Mouse (Mus musculus): ENCODE results near the gene Hist1h1t. TPM values are rescaled to one million over a fixed set of nuclear protein-coding genes. Genes with fewer than 3 reads are reported as not detected.

Gene Hist1h1t
- polyA plus RNA-seq, 1 experiment from 2014 or later, result not detected

DNA sequence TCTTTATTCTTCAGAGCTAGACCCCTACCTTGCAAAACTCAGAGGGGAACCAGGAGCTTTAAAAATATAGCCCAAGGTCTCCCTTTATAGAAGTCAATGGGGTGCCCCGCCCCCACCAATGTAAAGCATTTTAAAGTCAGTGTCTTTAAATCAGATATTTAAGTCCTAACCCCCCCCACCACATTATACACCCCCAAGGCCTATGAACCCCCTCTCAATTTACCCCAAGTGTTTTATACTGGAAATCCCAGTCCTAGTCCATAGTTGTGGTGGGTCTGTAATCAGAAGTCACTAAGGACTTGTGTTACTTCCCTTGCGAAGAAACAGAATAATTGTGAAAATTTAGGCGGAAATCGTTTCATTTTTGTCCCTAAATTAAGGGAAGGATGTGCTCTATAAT is 42.4 kb downstream of the Hist1h1t start:
- no peaks in the 10 kb centered on the region for H3K9me3 ChIP-seq (replicated peaks; ENCODE audit: control insufficient read depth, low read length)
- no peaks in the 10 kb centered on the region for H3K27me3 ChIP-seq (ENCODE audit: control insufficient read depth, insufficient read depth, low read depth, low read length)
- ATAC-seq (ENCODE audit: low read depth), result no peak
- no peaks in the 10 kb centered on the region for H3K36me3 ChIP-seq (ENCODE audit: control insufficient read depth, insufficient read depth)
- peaks cover 14% of the 10 kb centered on the region for H3K4me1 ChIP-seq (ENCODE audit: control insufficient read depth, low read depth, low read length)
- H3K4me2 ChIP-seq (ENCODE audit: low read depth, low read length), result peak overlapping the region; percentile 82
- 20% methylated on average over 4 of the region's 4 CpGs for WGBS (ENCODE audit: insufficient replicate concordance)
- H3K4me3 ChIP-seq (ENCODE audit: low read depth, low read length), result peak overlapping the region; percentile 63
- peak overlapping the region; percentile 30; the same call in 1 of the 2 replicates for H3K9ac ChIP-seq (ENCODE audit: low read depth, low read length)
- peak overlapping the region; percentile 99 for H3K27ac ChIP-seq (ENCODE audit: low read length)

DNA sequence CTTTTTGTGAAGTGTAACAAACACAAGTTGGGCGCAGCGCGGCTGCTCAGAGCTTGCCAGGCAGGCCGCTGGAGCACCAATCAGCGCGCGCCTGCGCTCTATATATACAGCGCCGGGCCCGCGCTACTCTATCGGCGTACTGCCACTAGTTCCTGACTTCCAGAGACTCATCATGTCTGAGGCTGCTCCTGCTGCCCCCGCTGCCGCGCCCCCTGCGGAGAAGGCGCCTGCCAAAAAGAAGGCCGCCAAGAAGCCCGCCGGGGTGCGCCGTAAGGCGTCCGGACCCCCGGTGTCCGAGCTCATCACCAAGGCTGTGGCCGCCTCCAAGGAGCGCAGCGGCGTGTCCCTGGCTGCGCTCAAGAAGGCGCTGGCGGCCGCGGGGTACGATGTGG is 43.1 kb downstream of the Hist1h1t start, which contains the start of gene Hist1h1c:
Gene Hist1h1c, plus strand, starts transcription at position 132 of the 392 bp plus-strand sequence.
- H3K27me3 ChIP-seq (ENCODE audit: control insufficient read depth, insufficient read depth, low read depth, low read length), result no peaks in the 10 kb centered on the region
- 0% methylated on average over 33 of the region's 38 CpGs for WGBS (ENCODE audit: insufficient replicate concordance)
- no peaks in the 10 kb centered on the region for H3K9me3 ChIP-seq (replicated peaks; ENCODE audit: control insufficient read depth, low read length)
- ATAC-seq (ENCODE audit: low read depth), result peak; percentile 79
- no peaks in the 10 kb centered on the region for H3K36me3 ChIP-seq (ENCODE audit: control insufficient read depth, insufficient read depth)
- peak within 1 kb of the TSS; percentile 63 for H3K4me3 ChIP-seq (ENCODE audit: low read depth, low read length)
- peak within 1 kb of the TSS; percentile 87 for H3K9ac ChIP-seq (ENCODE audit: low read depth, low read length)
- peaks cover 18% of the 10 kb centered on the region for H3K4me1 ChIP-seq (ENCODE audit: control insufficient read depth, low read depth, low read length)
- peak within 1 kb of the TSS; percentile 82 for H3K4me2 ChIP-seq (ENCODE audit: low read depth, low read length)
- H3K27ac ChIP-seq (ENCODE audit: low read length), result peak within 1 kb of the TSS; percentile 99

DNA sequence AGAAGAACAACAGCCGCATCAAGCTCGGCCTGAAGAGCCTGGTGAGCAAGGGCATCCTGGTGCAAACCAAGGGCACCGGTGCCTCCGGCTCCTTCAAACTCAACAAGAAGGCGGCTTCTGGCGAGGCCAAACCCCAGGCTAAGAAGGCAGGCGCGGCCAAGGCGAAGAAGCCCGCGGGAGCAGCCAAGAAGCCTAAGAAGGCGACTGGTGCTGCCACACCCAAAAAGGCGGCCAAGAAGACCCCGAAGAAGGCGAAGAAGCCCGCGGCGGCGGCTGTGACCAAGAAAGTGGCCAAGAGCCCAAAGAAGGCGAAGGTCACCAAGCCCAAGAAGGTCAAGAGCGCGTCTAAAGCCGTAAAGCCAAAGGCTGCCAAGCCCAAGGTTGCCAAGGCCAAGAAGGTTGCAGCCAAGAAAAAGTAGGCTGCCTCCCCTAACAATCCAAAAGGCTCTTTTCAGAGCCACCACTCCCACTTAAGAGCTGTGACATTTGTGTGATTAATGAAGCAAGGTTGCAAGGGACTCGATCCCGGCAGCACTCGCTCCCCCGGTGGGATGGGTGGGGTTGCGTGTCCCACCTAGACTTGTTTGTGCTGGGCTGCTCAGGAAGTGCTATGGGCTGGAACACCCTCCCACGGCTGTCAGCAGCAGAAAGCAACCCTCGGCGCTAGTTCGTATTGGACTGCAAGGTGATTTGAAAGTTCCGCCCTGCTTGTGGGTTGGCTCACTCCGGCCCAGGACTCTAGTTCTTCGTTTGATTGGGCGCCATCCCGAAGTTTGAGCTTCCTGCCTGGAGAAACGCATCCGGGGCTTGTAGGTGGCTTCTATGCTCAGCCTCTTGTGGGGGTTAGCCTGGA is 43.7 kb downstream of the Hist1h1t start:
- peaks cover 21% of the 10 kb centered on the region for H3K4me1 ChIP-seq (ENCODE audit: control insufficient read depth, low read depth, low read length)
- no peaks in the 10 kb centered on the region for H3K9me3 ChIP-seq (replicated peaks; ENCODE audit: control insufficient read depth, low read length)
- ATAC-seq (ENCODE audit: low read depth), result peak; percentile 81
- H3K27ac ChIP-seq (ENCODE audit: low read length), result peak overlapping the region; percentile 99
- H3K27me3 ChIP-seq (ENCODE audit: control insufficient read depth, insufficient read depth, low read depth, low read length), result no peaks in the 10 kb centered on the region
- H3K4me3 ChIP-seq (ENCODE audit: low read depth, low read length), result peak overlapping the region; percentile 63
- H3K9ac ChIP-seq (ENCODE audit: low read depth, low read length), result peak overlapping the region; percentile 87
- under 1% methylated on average over 39 of the region's 39 CpGs for WGBS (ENCODE audit: insufficient replicate concordance)
- H3K4me2 ChIP-seq (ENCODE audit: low read depth, low read length), result peak overlapping the region; percentile 82
- no peaks in the 10 kb centered on the region for H3K36me3 ChIP-seq (ENCODE audit: control insufficient read depth, insufficient read depth)

DNA sequence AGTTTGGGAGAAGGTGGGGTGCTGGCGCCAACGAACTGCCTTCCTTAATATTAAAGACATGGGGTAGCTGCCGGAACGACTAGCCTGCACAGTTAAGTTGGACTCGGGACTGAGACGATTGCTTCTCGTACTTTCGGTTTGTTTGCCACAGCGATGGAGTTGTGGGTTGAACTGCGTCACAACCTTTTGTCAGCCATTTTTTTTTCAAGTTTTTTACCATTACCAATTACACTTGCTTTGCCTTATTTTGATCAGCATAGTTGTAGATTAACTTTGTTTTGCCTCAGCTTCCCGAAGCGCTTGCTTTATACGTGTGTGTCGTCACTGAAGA is 44.3 kb downstream of the Hist1h1t start:
- Histone ChIP-seq H3K36me3 (ENCODE audit: control insufficient read depth, insufficient read depth) (no peaks in the 10 kb centered on the region), H3K4me2 (ENCODE audit: low read depth, low read length) (peak overlapping the region; percentile 82), H3K27ac (ENCODE audit: low read length) (peak overlapping the region; percentile 99), H3K9ac (ENCODE audit: low read depth, low read length) (peak overlapping the region; percentile 87), H3K4me3 (ENCODE audit: low read depth, low read length) (peak overlapping the region; percentile 63), H3K4me1 (ENCODE audit: control insufficient read depth, low read depth, low read length) (peaks cover 21% of the 10 kb centered on the region), H3K9me3 (replicated peaks; ENCODE audit: control insufficient read depth, low read length) (no peaks in the 10 kb centered on the region), H3K27me3 (ENCODE audit: control insufficient read depth, insufficient read depth, low read depth, low read length) (no peaks in the 10 kb centered on the region)
- WGBS (ENCODE audit: insufficient replicate concordance), result 0% methylated on average over 14 of the region's 14 CpGs
- ATAC-seq (ENCODE audit: low read depth), result no peak

DNA sequence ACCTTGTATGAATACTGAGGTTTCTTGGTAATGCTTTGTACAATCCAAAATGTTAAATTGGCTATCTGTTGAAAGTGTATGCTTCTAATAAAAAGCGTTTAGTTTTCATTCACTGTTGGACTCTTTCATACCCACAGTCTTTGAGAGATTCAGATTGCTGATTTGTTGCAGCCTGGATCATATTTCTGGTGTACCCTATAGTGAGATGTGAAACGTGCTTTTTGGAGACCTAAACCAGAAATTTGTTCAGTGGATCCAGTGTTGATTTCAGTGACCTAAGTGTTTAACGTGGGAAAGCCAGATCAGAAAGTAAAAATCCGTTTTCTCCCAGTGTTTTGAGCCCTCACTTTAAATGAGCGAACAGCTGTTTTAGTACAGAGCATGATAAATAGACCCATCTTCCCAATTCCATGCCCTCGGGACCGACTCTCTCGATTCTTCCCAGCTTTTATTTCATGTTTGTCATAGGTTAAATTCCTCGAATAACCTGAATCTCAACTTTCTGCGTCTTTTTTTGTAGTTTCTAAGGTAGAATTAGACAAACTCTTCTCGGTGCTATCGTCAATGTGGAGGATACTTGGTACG is 44.7 kb downstream of the Hist1h1t start:
- Histone ChIP-seq H3K27me3 (ENCODE audit: control insufficient read depth, insufficient read depth, low read depth, low read length) (no peaks in the 10 kb centered on the region), H3K4me3 (ENCODE audit: low read depth, low read length) (peak overlapping the region; percentile 63), H3K27ac (ENCODE audit: low read length) (peak overlapping the region; percentile 99), H3K4me2 (ENCODE audit: low read depth, low read length) (peak overlapping the region; percentile 82), H3K9me3 (replicated peaks; ENCODE audit: control insufficient read depth, low read length) (no peaks in the 10 kb centered on the region), H3K4me1 (ENCODE audit: control insufficient read depth, low read depth, low read length) (peaks cover 21% of the 10 kb centered on the region), H3K36me3 (ENCODE audit: control insufficient read depth, insufficient read depth) (no peaks in the 10 kb centered on the region), H3K9ac (ENCODE audit: low read depth, low read length) (peak overlapping the region; percentile 87)
- ATAC-seq (ENCODE audit: low read depth), result no peak
- WGBS (ENCODE audit: insufficient replicate concordance), result 22% methylated on average over 13 of the region's 13 CpGs

DNA sequence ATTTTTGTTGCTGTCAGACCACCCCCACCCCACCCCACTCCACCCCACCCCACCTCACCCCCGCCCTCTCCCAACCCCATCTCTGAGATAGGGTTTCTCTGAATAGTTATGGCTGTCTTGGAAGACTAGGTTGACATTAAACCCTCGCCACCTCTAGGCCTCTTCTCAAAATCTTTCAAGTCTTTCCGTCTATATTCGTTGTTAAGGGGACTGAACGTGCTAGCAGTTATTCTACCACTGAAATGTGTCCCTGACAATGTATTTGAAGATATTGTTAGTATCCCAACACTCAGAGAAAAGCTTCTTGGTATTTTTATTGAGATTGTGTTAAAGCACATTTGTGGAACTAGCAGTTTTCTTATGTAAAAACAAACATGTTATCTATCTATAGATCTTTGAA is 45.3 kb downstream of the Hist1h1t start:
- Histone ChIP-seq H3K4me3 (ENCODE audit: low read depth, low read length) (peak overlapping the region; percentile 63), H3K36me3 (ENCODE audit: control insufficient read depth, insufficient read depth) (no peaks in the 10 kb centered on the region), H3K4me1 (ENCODE audit: control insufficient read depth, low read depth, low read length) (peaks cover 21% of the 10 kb centered on the region), H3K9me3 (replicated peaks; ENCODE audit: control insufficient read depth, low read length) (no peaks in the 10 kb centered on the region), H3K9ac (ENCODE audit: low read depth, low read length) (peak overlapping the region; percentile 87), H3K27me3 (ENCODE audit: control insufficient read depth, insufficient read depth, low read depth, low read length) (no peaks in the 10 kb centered on the region), H3K27ac (ENCODE audit: low read length) (peak overlapping the region; percentile 99), H3K4me2 (ENCODE audit: low read depth, low read length) (peak overlapping the region; percentile 82)
- no peak for ATAC-seq (ENCODE audit: low read depth)
- WGBS (ENCODE audit: insufficient replicate concordance), result 27% methylated on average over 5 of the region's 5 CpGs

DNA sequence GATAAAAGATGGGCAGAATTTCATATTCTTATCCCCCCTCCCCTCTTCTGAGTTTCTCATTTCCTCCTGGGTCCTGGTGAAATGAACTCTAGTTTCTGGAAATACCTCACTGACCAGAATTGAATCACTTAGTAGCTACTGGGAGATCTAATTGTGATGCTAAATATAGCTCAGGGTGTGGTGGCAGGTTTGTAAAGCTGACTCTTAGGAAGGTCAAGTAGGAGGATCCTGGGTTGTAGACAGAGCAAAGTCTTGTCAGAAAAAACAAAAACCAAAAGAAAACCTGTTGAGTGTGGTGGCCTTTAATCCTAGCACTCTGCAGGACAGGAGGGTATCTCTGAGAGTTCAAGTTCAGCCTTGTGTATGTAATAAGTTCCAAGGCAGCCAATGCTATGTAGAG is 46.4 kb downstream of the Hist1h1t start:
- Histone ChIP-seq H3K9ac (ENCODE audit: low read depth, low read length) (peak overlapping the region; percentile 61), H3K4me2 (ENCODE audit: low read depth, low read length) (peak overlapping the region; percentile 54), H3K36me3 (ENCODE audit: control insufficient read depth, insufficient read depth) (no peaks in the 10 kb centered on the region), H3K27ac (ENCODE audit: low read length) (peak overlapping the region; percentile 86), H3K4me1 (ENCODE audit: control insufficient read depth, low read depth, low read length) (peaks cover 21% of the 10 kb centered on the region), H3K4me3 (ENCODE audit: low read depth, low read length) (peak overlapping the region; percentile 36), H3K9me3 (replicated peaks; ENCODE audit: control insufficient read depth, low read length) (no peaks in the 10 kb centered on the region), H3K27me3 (ENCODE audit: control insufficient read depth, insufficient read depth, low read depth, low read length) (no peaks in the 10 kb centered on the region)
- no peak for ATAC-seq (ENCODE audit: low read depth)

DNA sequence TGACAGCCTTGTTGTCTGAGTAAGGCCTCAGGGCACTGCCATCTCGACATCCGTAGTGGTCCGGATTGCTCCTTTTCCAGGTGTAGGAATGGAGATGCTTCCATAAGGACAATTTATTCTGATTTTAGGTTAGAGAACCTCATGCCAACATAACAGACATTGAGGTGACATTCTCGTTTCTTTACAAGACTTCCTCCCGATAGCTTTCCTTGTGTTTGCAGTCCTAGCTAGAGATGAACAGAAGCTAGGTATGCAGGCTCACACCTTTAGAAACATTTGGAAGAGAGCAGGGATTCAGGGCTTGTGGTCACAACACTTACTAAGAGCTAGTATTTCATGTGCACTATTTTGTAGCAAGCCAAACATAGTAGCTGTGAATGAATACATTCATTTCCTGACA is 47.6 kb downstream of the Hist1h1t start:
- no peak for ATAC-seq (ENCODE audit: low read depth)
- peak overlapping the region; percentile 46 for H3K4me3 ChIP-seq (ENCODE audit: low read depth, low read length)
- H3K9me3 ChIP-seq (replicated peaks; ENCODE audit: control insufficient read depth, low read length), result no peaks in the 10 kb centered on the region
- no peaks in the 10 kb centered on the region for H3K36me3 ChIP-seq (ENCODE audit: control insufficient read depth, insufficient read depth)
- H3K4me1 ChIP-seq (ENCODE audit: control insufficient read depth, low read depth, low read length), result peaks cover 28% of the 10 kb centered on the region
- peak overlapping the region; percentile 38 for H3K9ac ChIP-seq (ENCODE audit: low read depth, low read length)
- H3K27ac ChIP-seq (ENCODE audit: low read length), result peak overlapping the region; percentile 88
- no peaks in the 10 kb centered on the region for H3K27me3 ChIP-seq (ENCODE audit: control insufficient read depth, insufficient read depth, low read depth, low read length)
- 81% methylated on average over 5 of the region's 5 CpGs for WGBS (ENCODE audit: insufficient replicate concordance)
- peak overlapping the region; percentile 53 for H3K4me2 ChIP-seq (ENCODE audit: low read depth, low read length)

DNA sequence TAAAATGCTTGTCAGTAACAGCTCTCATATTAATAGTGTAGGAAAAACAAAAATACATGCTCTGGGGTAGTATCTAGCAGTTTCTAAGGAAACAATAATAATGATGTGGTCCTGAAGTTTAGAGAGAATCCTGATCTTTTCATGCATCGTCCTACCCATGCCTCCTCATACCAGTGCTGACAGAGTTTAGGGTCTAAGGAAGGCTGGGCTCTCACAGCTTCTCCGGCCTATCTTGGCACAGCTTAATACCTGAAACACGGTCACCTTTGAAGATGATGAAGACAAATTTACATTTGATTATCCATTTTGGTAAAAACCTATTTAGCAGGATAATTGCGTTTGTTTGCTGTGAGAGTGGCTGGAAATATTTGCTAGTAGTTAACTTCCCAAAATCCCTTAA is 48.3 kb downstream of the Hist1h1t start:
- H3K36me3 ChIP-seq (ENCODE audit: control insufficient read depth, insufficient read depth), result no peaks in the 10 kb centered on the region
- peak overlapping the region; percentile 76 for H3K4me2 ChIP-seq (ENCODE audit: low read depth, low read length)
- ATAC-seq (ENCODE audit: low read depth), result no peak
- H3K9ac ChIP-seq (ENCODE audit: low read depth, low read length), result peak overlapping the region; percentile 71
- H3K27me3 ChIP-seq (ENCODE audit: control insufficient read depth, insufficient read depth, low read depth, low read length), result no peaks in the 10 kb centered on the region
- peak overlapping the region; percentile 100 for H3K27ac ChIP-seq (ENCODE audit: low read length)
- 60% methylated on average over 4 of the region's 4 CpGs for WGBS (ENCODE audit: insufficient replicate concordance)
- peak overlapping the region; percentile 66 for H3K4me3 ChIP-seq (ENCODE audit: low read depth, low read length)
- H3K4me1 ChIP-seq (ENCODE audit: control insufficient read depth, low read depth, low read length), result peaks cover 32% of the 10 kb centered on the region
- no peaks in the 10 kb centered on the region for H3K9me3 ChIP-seq (replicated peaks; ENCODE audit: control insufficient read depth, low read length)

Data from liver, embryonic 16.5 days (tissue).